Comparison of ENCODE assay signal across 23 mouse cellular contexts in the genomic region with DNA sequence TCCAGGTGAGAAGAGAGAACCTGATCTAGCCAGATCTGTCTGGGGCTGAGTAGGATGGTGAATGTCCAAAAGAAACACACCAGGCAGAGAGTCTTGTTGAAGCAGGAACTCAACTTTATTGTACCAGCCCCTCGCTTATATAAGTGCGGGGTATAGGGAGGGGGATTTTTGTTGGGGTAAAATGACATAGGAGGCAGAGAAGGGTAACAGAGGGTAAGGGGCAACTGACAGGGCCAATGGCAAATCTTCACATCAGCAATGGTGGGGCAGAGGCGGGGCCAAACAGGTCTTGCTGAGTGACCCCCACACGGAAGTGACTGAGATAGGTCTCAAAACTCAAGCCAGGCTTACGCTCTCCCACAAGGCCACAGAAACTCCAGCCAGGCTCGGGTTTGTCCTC.
"Had no signal": no experiment of that assay in that cellular context is flagged by ENCODE, and none has a peak within 500 bp of the region (broad histone marks: within the 10 kb centered on the region; RNA-seq: fewer than 3 reads in every experiment).

No protein-coding gene starts in this region.

- H3K36me3 ChIP-seq: heart, embryonic 12.5 days; hindbrain, embryonic 13.5 days; hindbrain, embryonic 15.5 days; kidney, embryonic 15.5 days; limb, embryonic 12.5 days; liver, embryonic 12.5 days had no signal

- H3K27ac ChIP-seq: hindbrain, embryonic 13.5 days; hindbrain, embryonic 15.5 days; hindbrain, postnatal 0 days; kidney, embryonic 15.5 days; kidney, postnatal 0 days; limb, embryonic 12.5 days; liver, embryonic 12.5 days; liver, embryonic 14.5 days had no signal

- H3K4me1 ChIP-seq: heart, embryonic 12.5 days; hindbrain, embryonic 13.5 days; hindbrain, embryonic 15.5 days; kidney, embryonic 15.5 days; limb, embryonic 12.5 days; liver, embryonic 12.5 days had no signal

- H3K9me3 ChIP-seq: heart, embryonic 12.5 days; hindbrain, embryonic 13.5 days; hindbrain, embryonic 15.5 days; kidney, embryonic 15.5 days; limb, embryonic 12.5 days; liver, embryonic 12.5 days had no signal

- H3K4me3 ChIP-seq: heart, embryonic 12.5 days; hindbrain, embryonic 13.5 days; hindbrain, embryonic 15.5 days; kidney, embryonic 15.5 days; limb, embryonic 12.5 days; liver, embryonic 12.5 days had no signal

- H3K27me3 ChIP-seq: heart, embryonic 12.5 days; hindbrain, embryonic 13.5 days; hindbrain, embryonic 15.5 days; limb, embryonic 12.5 days; liver, embryonic 12.5 days had no signal

- DNase-seq: gastrocnemius, postnatal 14 days; gastrocnemius, postnatal 36 days; heart, adult 18-20 months; heart, postnatal 10 days; heart, postnatal 36 days; kidney, adult 11 months; kidney, adult 2 months; kidney, adult 9 months; kidney, postnatal 14 days; kidney, postnatal 36 days; layer of hippocampus, adult 9-11 months; layer of hippocampus, postnatal 36 days; left cerebral cortex, postnatal 4 days; liver had no signal
